Mouse (Mus musculus): ENCODE measurements at regions not wholly inside any gene's neighbourhood (a gene's known extent, or its start where the extent isn't known, plus 50 kb on each side); places are given as distances from the start of the nearest gene placed in this dataset.
A peak's percentile ranks its signal among the peaks of the same experiment; 100 is the strongest.

GRCm38 (mm10) chr15:27219126-27219738 lies 247.2 kb upstream of the Ank start:
- no peak overlapping the region for H3K27ac ChIP-seq (replicated peaks)
- H3K9ac ChIP-seq, result no peak overlapping the region
- no peaks in the 10 kb centered on the region for H3K27me3 ChIP-seq
- ATAC-seq (ENCODE audit: low read depth), result no peak
- no peaks in the 10 kb centered on the region for H3K9me3 ChIP-seq
- peaks cover 10% of the 10 kb centered on the region; the same call in 1 of the 2 replicates for H3K4me1 ChIP-seq (replicated peaks)
- no peak overlapping the region for H3K4me3 ChIP-seq
- H3K4me2 ChIP-seq, result no peak overlapping the region
- H3K36me3 ChIP-seq, result no peaks in the 10 kb centered on the region
- 91% methylated on average over 3 of the region's 3 CpGs for WGBS

- H3K4me2 ChIP-seq, result peak overlapping the region; percentile 29; the same call in 1 of the 2 replicates
- H3K9ac ChIP-seq, result 0 out of 2 replicates have a peak overlapping the region, but pooled peaks have one; percentile 23
- no peak overlapping the region for H3K27ac ChIP-seq (replicated peaks)
- H3K9me3 ChIP-seq, result no peaks in the 10 kb centered on the region
- peaks cover 12% of the 10 kb centered on the region; the same call in 1 of the 2 replicates for H3K4me1 ChIP-seq (replicated peaks)
- H3K27me3 ChIP-seq, result no peaks in the 10 kb centered on the region
- WGBS, result 63% methylated on average over 14 of the region's 14 CpGs
- no peak overlapping the region for H3K4me3 ChIP-seq
- ATAC-seq (ENCODE audit: low read depth), result no peak
- no peaks in the 10 kb centered on the region for H3K36me3 ChIP-seq
These were observed 242.6 kb upstream of the Ank start for GRCm38 (mm10) chr15:27223610-27224511.

GRCm38 (mm10) chr15:27224512-27224850 lies 242.0 kb upstream of the Ank start:
- Histone ChIP-seq H3K9me3 (no peaks in the 10 kb centered on the region), H3K9ac (0 out of 2 replicates have a peak overlapping the region, but pooled peaks have one; percentile 23), H3K27ac (replicated peaks) (no peak overlapping the region), H3K4me2 (0 out of 2 replicates have a peak overlapping the region, but pooled peaks have one; percentile 29), H3K4me3 (no peak overlapping the region), H3K27me3 (no peaks in the 10 kb centered on the region), H3K36me3 (no peaks in the 10 kb centered on the region), H3K4me1 (replicated peaks) (peaks cover 12% of the 10 kb centered on the region; the same call in 1 of the 2 replicates)
- ATAC-seq (ENCODE audit: low read depth), result no peak
- 93% methylated on average over 4 of the region's 4 CpGs for WGBS

GRCm38 (mm10) chr15:27232804-27233203 lies 233.7 kb upstream of the Ank start:
- Histone ChIP-seq H3K9me3 (no peaks in the 10 kb centered on the region), H3K36me3 (no peaks in the 10 kb centered on the region), H3K4me3 (no peak overlapping the region), H3K27me3 (no peaks in the 10 kb centered on the region), H3K27ac (replicated peaks) (no peak overlapping the region), H3K4me2 (no peak overlapping the region), H3K4me1 (replicated peaks) (peaks cover 5% of the 10 kb centered on the region; the same call in 1 of the 2 replicates), H3K9ac (no peak overlapping the region)
- 71% methylated on average over 5 of the region's 5 CpGs for WGBS
- ATAC-seq (ENCODE audit: low read depth), result no peak

GRCm38 (mm10) chr15:27234770-27235169 lies 231.7 kb upstream of the Ank start:
- H3K4me3 ChIP-seq, result no peak overlapping the region
- 21% methylated on average over 4 of the region's 4 CpGs for WGBS
- no peak overlapping the region for H3K4me2 ChIP-seq
- H3K9ac ChIP-seq, result no peak overlapping the region
- ATAC-seq (ENCODE audit: low read depth), result 0 out of 2 replicates have a peak, but pooled peaks have one; percentile 67
- peaks cover 5% of the 10 kb centered on the region; the same call in 1 of the 2 replicates for H3K4me1 ChIP-seq (replicated peaks)
- H3K27ac ChIP-seq (replicated peaks), result no peak overlapping the region
- no peaks in the 10 kb centered on the region for H3K9me3 ChIP-seq
- no peaks in the 10 kb centered on the region for H3K27me3 ChIP-seq
- H3K36me3 ChIP-seq, result no peaks in the 10 kb centered on the region

GRCm38 (mm10) chr15:27238301-27238700 lies 228.2 kb upstream of the Ank start:
- Histone ChIP-seq H3K9me3 (no peaks in the 10 kb centered on the region), H3K36me3 (no peaks in the 10 kb centered on the region), H3K4me2 (no peak overlapping the region), H3K27ac (replicated peaks) (no peak overlapping the region), H3K4me3 (no peak overlapping the region), H3K9ac (no peak overlapping the region), H3K4me1 (replicated peaks) (peaks cover 5% of the 10 kb centered on the region; the same call in 1 of the 2 replicates), H3K27me3 (no peaks in the 10 kb centered on the region)
- no peak for ATAC-seq (ENCODE audit: low read depth)
- 83% methylated on average over 1 of the region's 1 CpGs for WGBS

- H3K4me2 ChIP-seq, result no peak overlapping the region
- no peak for ATAC-seq (ENCODE audit: low read depth)
- no peaks in the 10 kb centered on the region for H3K4me1 ChIP-seq (replicated peaks)
- no peak overlapping the region for H3K4me3 ChIP-seq
- H3K9ac ChIP-seq, result no peak overlapping the region
- no peaks in the 10 kb centered on the region for H3K36me3 ChIP-seq
- no peaks in the 10 kb centered on the region for H3K9me3 ChIP-seq
- H3K27ac ChIP-seq (replicated peaks), result no peak overlapping the region
- no peaks in the 10 kb centered on the region for H3K27me3 ChIP-seq
- 74% methylated on average over 3 of the region's 3 CpGs for WGBS
These were observed 220.2 kb upstream of the Ank start for GRCm38 (mm10) chr15:27246302-27246701.

GRCm38 (mm10) chr15:27258984-27259853 lies 207.3 kb upstream of the Ank start:
- Histone ChIP-seq H3K4me1 (replicated peaks) (no peaks in the 10 kb centered on the region), H3K27me3 (no peaks in the 10 kb centered on the region), H3K27ac (replicated peaks) (no peak overlapping the region), H3K4me3 (no peak overlapping the region), H3K36me3 (no peaks in the 10 kb centered on the region), H3K4me2 (no peak overlapping the region), H3K9me3 (no peaks in the 10 kb centered on the region), H3K9ac (no peak overlapping the region)
- no peak for ATAC-seq (ENCODE audit: low read depth)
- WGBS, result 84% methylated on average over 6 of the region's 6 CpGs

GRCm38 (mm10) chr15:27259854-27260191 lies 206.7 kb upstream of the Ank start:
- WGBS, result 74% methylated on average over 2 of the region's 2 CpGs

GRCm38 (mm10) chr15:27270203-27270602 lies 196.3 kb upstream of the Ank start:
- WGBS, result 93% methylated on average over 2 of the region's 2 CpGs

More at GRCm38 (mm10) chr15:27259854-27260191, 206.7 kb upstream of the Ank start:
- Histone ChIP-seq H3K9ac (no peak overlapping the region), H3K4me2 (no peak overlapping the region), H3K27ac (replicated peaks) (no peak overlapping the region), H3K27me3 (no peaks in the 10 kb centered on the region), H3K9me3 (no peaks in the 10 kb centered on the region), H3K4me3 (no peak overlapping the region), H3K4me1 (replicated peaks) (no peaks in the 10 kb centered on the region), H3K36me3 (no peaks in the 10 kb centered on the region)
- no peak for ATAC-seq (ENCODE audit: low read depth)

GRCm38 (mm10) chr15:27282279-27282678 lies 184.2 kb upstream of the Ank start:
- no peak overlapping the region for H3K4me3 ChIP-seq
- no peak for ATAC-seq (ENCODE audit: low read depth)
- WGBS, result 92% methylated on average over 1 of the region's 1 CpGs
- no peak overlapping the region for H3K4me2 ChIP-seq
- no peaks in the 10 kb centered on the region for H3K36me3 ChIP-seq
- H3K4me1 ChIP-seq (replicated peaks), result no peaks in the 10 kb centered on the region
- no peak overlapping the region for H3K27ac ChIP-seq (replicated peaks)
- H3K9ac ChIP-seq, result no peak overlapping the region
- no peaks in the 10 kb centered on the region for H3K27me3 ChIP-seq
- peaks cover 6% of the 10 kb centered on the region; the same call in 1 of the 2 replicates for H3K9me3 ChIP-seq

More at GRCm38 (mm10) chr15:27270203-27270602, 196.3 kb upstream of the Ank start:
- H3K4me1 ChIP-seq (replicated peaks), result no peaks in the 10 kb centered on the region
- ATAC-seq (ENCODE audit: low read depth), result no peak
- no peaks in the 10 kb centered on the region for H3K9me3 ChIP-seq
- H3K36me3 ChIP-seq, result no peaks in the 10 kb centered on the region
- no peaks in the 10 kb centered on the region for H3K27me3 ChIP-seq
- H3K9ac ChIP-seq, result no peak overlapping the region
- H3K4me2 ChIP-seq, result no peak overlapping the region
- no peak overlapping the region for H3K4me3 ChIP-seq
- H3K27ac ChIP-seq (replicated peaks), result no peak overlapping the region

Measured in neural tube, embryonic 13.5 days (tissue).